Mouse (Mus musculus) midbrain, embryonic 15.5 days (tissue): ENCODE results near the gene Gatd1. TPM values are rescaled to one million over a fixed set of nuclear protein-coding genes. Genes with fewer than 3 reads are reported as not detected.

Source experiments
- ATAC-seq: fragments of 200-750 bp; cut with Nextera tagmentation; replicated peaks from 2 replicates; pipeline ENCODE4 v1.8.0; 2017; ENCODE audit warnings: moderate TSS enrichment
- H3K27ac ChIP-seq: fragments of 300-500 bp; sonication (generic); 2 replicates; pipeline ENCODE4 v1.5.1; 2015; ENCODE audit warnings: mild to moderate bottlenecking, inconsistent platforms
- H3K27me3 ChIP-seq: fragments of 300-500 bp; sonication (generic); replicated peaks from 2 replicates; pipeline ENCODE4 v1.6.1; 2015; ENCODE audit warnings: inconsistent platforms
- H3K36me3 ChIP-seq: fragments of 300-500 bp; sonication (generic); replicated peaks from 2 replicates; pipeline ENCODE4 v1.6.1; 2015; ENCODE audit warnings: inconsistent platforms
- H3K4me1 ChIP-seq: fragments of 300-500 bp; sonication (generic); 2 replicates; pipeline ENCODE4 v1.6.1; 2015; ENCODE audit warnings: inconsistent platforms
- H3K4me2 ChIP-seq: fragments of 300-500 bp; sonication (generic); 2 replicates; pipeline ENCODE4 v1.6.1; 2015; ENCODE audit warnings: inconsistent platforms, mild to moderate bottlenecking, moderate library complexity
- H3K4me3 ChIP-seq: fragments of 300-500 bp; sonication (generic); 2 replicates; pipeline ENCODE4 v1.5.1; 2015; ENCODE audit warnings: mild to moderate bottlenecking, inconsistent platforms
- H3K9ac ChIP-seq: fragments of 300-500 bp; sonication (generic); 2 replicates; pipeline ENCODE4 v1.6.1; 2015; ENCODE audit warnings: mild to moderate bottlenecking, inconsistent platforms
- H3K9me3 ChIP-seq: fragments of 300-500 bp; sonication (generic); 2 replicates; pipeline ENCODE4 v1.6.1; 2016; ENCODE audit warnings: inconsistent platforms
- WGBS: fragments of 180-500 bp; shearing (Covaris S2); methylation state at CpG from one replicate; pipeline ENCODE4 v1.1.7; 2015; ENCODE audit warnings: mixed read lengths; 5-methylcytosine and 5-hydroxymethylcytosine counted together
- polyA plus RNA-seq: library from polyadenylated mRNA; unstranded; fragments of >200 nt; fragmentation: Nextera tagmentation; extraction: Ambion mirVana; gene quantifications from 2 replicates; pipeline ENCODE4 v1.2.1, GENCODE M21; 2015

Gene Gatd1
- polyA plus RNA-seq, 1 experiment from 2014 or later, result 57.2 TPM

DNA sequence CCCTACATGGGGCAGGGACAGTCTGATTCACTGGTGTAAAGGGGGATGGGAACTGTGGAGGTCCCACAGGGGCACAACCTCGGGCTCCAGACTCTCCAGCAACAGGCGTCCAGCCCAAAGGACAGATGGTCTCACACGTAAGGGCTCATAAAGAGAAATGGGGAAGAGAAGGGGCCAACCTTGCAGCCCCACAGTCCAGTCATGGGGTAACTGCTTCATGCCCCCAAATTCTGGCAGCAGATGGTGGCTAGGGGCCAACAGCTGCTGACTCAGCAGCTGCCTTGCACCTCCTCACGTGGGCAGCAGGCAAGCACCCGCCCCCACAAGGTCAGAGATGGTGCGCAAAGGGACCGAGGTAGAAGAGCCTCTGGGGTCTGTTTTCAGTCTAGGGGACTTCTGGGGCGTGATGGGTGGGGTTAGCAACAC is 18.3 kb upstream of the Gatd1 start:
- peaks cover 69% of the 10 kb centered on the region for H3K4me1 ChIP-seq
- ATAC-seq, result no peak

DNA sequence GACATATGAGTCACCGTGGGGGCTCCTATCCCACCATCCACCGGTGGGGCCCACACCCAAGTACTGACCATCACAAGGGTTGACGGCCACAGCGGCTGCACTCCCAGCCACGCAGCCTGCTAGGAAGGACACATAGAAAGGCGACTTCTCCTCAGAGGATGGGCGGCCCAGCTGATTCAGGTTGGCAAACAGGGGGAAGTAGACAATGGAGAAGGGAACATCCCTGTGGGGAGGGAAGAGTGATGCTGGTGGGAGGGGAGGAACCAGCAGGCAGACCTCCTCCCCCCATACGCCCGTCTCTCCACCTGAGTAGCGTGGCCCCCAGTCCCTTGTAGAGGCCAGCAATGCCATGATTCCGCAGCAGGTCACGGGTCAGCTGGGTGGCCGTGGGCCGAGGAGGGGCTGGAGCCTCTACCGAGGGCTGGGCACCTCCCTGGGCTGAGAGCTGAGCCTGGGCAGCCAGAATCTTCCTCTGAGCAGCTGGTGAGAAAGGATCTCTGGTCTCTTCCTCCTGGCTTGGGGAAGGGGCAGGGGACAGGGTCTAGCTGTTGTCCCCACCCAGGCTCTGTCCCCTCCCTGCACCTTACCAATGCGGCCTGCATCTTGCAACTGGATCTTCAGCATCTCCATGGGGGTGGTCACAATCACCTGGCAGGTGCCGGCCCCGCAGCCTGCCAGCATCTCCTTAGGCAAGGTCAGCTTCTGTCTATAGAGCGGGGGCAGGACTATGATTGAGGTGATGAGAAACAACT is 17.7 kb upstream of the Gatd1 start:
- Histone ChIP-seq H3K9me3 (no peaks in the 10 kb centered on the region), H3K4me2 (no peak overlapping the region), H3K4me3 (no peak overlapping the region), H3K27ac (no peak overlapping the region), H3K36me3 (peaks cover 15% of the 10 kb centered on the region), H3K27me3 (no peaks in the 10 kb centered on the region), H3K4me1 (peaks cover 65% of the 10 kb centered on the region), H3K9ac (no peak overlapping the region)
- 92% methylated on average over 19 of the region's 19 CpGs for WGBS
- no peak for ATAC-seq

More for the DNA sequence above, 18.3 kb upstream of the Gatd1 start:
- Histone ChIP-seq H3K9ac (no peak overlapping the region), H3K27me3 (no peaks in the 10 kb centered on the region), H3K27ac (no peak overlapping the region), H3K9me3 (no peaks in the 10 kb centered on the region), H3K36me3 (peaks cover 15% of the 10 kb centered on the region), H3K4me2 (no peak overlapping the region), H3K4me3 (no peak overlapping the region)
- 89% methylated on average over 8 of the region's 8 CpGs for WGBS

DNA sequence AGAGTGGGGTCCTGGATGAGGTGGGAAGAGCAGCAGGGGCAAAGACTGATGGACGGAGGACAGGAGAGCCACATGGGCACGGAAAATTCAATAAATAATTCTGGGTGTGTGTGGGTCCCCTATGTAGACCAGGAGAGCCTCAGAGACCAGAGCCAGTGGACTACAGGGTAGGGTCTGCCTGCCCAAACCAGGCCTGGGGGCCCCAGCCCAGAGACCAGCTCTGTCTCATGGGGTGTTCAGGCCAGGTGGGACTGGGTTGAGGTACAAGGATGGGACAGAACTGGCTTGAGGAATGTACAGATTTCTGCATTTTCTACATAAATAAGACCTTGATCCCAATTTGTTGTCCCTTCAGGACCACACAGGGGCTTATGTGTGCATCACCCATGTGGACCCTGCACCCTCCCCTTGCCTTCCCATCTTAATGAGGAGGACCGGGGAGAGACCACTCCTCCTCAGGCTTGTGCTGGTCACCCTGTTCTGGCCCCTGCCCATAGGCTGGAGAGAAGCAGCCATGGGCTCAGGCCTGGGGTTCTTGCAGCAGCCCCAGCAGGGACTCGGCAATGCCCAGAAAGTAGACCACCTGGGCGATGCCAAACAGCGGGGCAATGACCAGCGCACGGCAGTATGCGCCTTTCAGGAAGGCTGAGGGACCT is 16.8 kb upstream of the Gatd1 start:
- 94% methylated on average over 9 of the region's 9 CpGs for WGBS
- no peak overlapping the region for H3K9ac ChIP-seq
- H3K4me3 ChIP-seq, result no peak overlapping the region
- peaks cover 15% of the 10 kb centered on the region for H3K36me3 ChIP-seq
- no peak for ATAC-seq
- H3K4me1 ChIP-seq, result peaks cover 56% of the 10 kb centered on the region
- H3K4me2 ChIP-seq, result no peak overlapping the region
- H3K27me3 ChIP-seq, result no peaks in the 10 kb centered on the region
- no peaks in the 10 kb centered on the region for H3K9me3 ChIP-seq
- no peak overlapping the region for H3K27ac ChIP-seq

DNA sequence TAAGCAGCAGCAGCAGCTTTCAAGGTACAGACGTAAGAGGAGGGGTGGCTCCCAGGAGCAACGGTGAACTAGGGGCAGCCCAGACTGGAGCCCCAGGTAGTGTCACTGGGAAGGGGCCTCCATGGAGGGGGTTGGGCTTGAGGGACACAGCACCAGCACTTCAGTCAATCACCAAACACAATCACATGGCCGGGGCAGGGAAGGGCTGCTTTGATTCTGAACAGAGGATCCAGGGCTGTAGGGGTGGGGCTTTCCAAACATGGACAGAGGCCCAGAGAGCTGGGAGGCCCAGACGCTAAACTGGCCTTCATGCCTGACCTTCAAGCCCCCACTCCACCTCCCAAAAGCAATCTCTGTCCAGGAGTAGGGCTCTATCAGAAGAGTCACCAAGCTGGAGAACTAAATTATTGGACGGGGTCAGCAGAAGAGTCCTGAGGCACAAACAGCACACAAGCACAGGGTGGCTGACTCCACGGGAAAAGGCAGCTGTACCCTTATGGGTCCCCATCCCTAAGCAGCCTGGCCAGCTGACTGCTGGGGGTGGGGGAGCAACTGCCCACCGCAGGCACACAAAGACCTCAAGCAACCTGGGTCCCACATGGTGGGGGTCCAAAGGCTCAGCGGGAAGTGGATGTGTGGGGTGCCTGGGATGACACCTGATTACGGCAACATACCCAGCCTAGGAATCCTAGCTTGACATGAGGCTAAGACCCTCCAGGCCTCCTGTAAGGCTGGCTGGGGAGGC is 16.1 kb upstream of the Gatd1 start:
- H3K4me3 ChIP-seq, result peak overlapping the region; percentile 59
- ATAC-seq, result 0 out of 2 replicates have a peak, but pooled peaks have one; percentile 26
- H3K36me3 ChIP-seq, result peaks cover 15% of the 10 kb centered on the region
- H3K27ac ChIP-seq, result peak overlapping the region; percentile 81
- 63% methylated on average over 9 of the region's 9 CpGs for WGBS
- no peaks in the 10 kb centered on the region for H3K27me3 ChIP-seq
- H3K9ac ChIP-seq, result no peak overlapping the region
- H3K4me1 ChIP-seq, result peaks cover 49% of the 10 kb centered on the region
- H3K4me2 ChIP-seq, result peak overlapping the region; percentile 82
- H3K9me3 ChIP-seq, result no peaks in the 10 kb centered on the region

DNA sequence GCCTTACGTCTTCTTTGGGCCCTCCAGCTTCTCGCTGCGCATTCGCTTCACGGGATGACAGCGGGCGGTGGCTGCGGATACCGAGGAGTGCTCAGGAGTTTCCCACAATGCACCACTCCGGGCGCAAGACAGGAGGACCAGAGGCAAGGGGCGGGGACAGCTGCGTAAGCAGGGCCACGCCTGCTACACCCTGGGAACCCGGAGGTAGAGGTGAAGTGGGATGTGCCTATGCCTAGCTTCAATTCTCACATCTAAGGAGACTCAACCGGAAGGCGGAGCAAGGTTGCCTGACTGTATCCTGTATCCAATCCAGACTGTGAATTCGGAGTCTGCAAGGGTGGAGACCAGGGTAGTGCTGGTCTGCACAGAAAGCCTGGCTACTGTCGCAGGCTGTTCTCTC is 15.4 kb upstream of the Gatd1 start, which contains the start of gene Cend1:
Gene Cend1 (minus strand): TSS at position 182 of the 400 bp plus-strand sequence.
- H3K4me3 ChIP-seq, result peak within 1 kb of the TSS; percentile 59
- peak within 1 kb of the TSS; percentile 82 for H3K4me2 ChIP-seq
- H3K27ac ChIP-seq, result peak within 1 kb of the TSS; percentile 81
- H3K9me3 ChIP-seq, result no peaks in the 10 kb centered on the region
- peak within 1 kb of the TSS; percentile 81 for H3K9ac ChIP-seq
- ATAC-seq, result peak; percentile 85
- 3% methylated on average over 19 of the region's 19 CpGs for WGBS
- peaks cover 15% of the 10 kb centered on the region for H3K36me3 ChIP-seq
- peaks cover 43% of the 10 kb centered on the region for H3K4me1 ChIP-seq
- H3K27me3 ChIP-seq, result no peaks in the 10 kb centered on the region

DNA sequence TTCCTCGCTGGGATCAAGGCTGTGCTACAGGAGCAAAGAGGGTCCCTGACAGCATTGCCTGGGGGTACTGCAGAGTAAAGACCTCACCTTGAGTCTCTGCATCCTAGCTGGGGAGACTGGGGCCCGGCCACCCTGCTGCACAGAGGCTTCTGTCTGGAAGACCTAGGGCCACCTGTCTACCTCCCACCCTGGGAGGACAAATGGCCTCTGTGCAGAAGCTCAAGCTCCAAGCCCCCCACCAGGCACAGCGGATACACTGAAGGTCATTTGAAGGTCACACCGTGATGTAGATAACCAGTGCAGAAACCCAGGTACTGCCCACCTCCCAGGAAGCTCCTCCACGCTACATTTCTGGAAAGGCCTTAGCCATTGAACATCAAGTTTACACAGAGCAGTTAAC is 14.8 kb upstream of the Gatd1 start:
- WGBS, result 53% methylated on average over 5 of the region's 5 CpGs
- ATAC-seq, result no peak
- H3K4me1 ChIP-seq, result peaks cover 38% of the 10 kb centered on the region
- H3K9me3 ChIP-seq, result no peaks in the 10 kb centered on the region
- no peaks in the 10 kb centered on the region for H3K27me3 ChIP-seq
- peak overlapping the region; percentile 81 for H3K27ac ChIP-seq
- H3K9ac ChIP-seq, result peak overlapping the region; percentile 81
- peak overlapping the region; percentile 82 for H3K4me2 ChIP-seq
- H3K4me3 ChIP-seq, result peak overlapping the region; percentile 59
- H3K36me3 ChIP-seq, result peaks cover 15% of the 10 kb centered on the region

DNA sequence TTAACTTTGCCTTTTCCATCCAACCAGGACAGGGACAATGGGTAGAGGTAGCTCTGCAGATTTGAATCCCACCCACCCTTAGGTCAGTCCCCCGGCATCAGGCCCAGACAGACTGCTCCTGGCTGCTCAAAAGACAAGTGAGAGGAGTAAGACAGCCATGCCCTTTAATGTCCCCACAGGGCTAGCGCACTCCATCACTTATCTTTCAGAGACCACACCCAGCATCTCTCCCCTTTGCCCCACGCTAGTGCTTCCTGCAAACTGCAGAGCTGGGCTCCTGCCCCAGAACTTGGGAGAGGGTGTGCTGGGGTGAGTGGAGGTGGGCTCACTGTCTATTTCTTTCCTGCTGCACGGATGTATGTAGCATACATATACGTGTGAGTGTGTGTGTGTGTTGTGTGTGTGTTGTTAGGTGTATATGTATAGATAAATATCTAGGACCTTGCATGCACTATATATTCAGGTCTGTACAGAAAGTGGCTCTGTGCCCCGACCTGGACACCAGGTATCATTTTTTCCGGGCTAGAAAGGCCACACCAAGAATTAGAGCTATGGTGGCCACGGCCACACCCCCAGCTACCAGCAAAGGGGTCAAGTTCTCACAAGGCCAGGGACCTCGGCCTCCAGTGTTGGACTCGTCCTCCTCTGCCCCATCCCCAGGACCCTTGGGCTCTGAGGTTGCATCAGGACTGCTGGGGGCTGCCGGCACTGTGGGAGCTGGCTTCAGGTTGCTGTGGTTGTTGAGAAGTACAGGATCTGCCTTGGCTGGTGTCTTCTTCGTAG is 13.2 kb upstream of the Gatd1 start:
- Histone ChIP-seq H3K27me3 (no peaks in the 10 kb centered on the region), H3K9ac (no peak overlapping the region)

DNA sequence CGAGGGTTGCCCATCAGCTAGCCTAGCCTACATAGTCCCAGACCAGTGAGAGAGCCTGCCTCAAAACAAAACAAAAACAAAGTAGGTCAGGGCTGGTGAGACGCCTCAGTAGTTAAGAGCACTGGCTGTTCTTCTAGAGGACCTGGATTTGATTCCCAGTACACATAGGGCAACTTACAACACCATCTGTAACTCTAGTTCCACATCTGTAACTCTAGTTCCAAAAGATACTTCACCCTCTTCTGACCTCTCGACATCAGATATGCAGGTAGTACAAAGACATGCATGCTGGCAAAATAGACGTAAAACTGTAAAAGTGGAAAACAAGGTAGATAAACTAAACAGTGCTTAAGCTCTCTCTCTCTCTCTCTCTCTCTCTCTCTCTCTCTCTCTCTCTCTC is 9.9 kb upstream of the Gatd1 start:
- Histone ChIP-seq H3K4me3 (no peak overlapping the region), H3K9me3 (no peaks in the 10 kb centered on the region), H3K4me1 (peaks cover 11% of the 10 kb centered on the region), H3K27me3 (no peaks in the 10 kb centered on the region), H3K36me3 (no peaks in the 10 kb centered on the region; the same call in 1 of the 2 replicates), H3K9ac (no peak overlapping the region), H3K4me2 (no peak overlapping the region), H3K27ac (no peak overlapping the region)
- WGBS, result 76% methylated on average over 4 of the region's 4 CpGs
- no peak for ATAC-seq

More for the DNA sequence above, 13.2 kb upstream of the Gatd1 start:
- Histone ChIP-seq H3K27ac (no peak overlapping the region), H3K36me3 (peaks cover 10% of the 10 kb centered on the region; the same call in 1 of the 2 replicates), H3K4me2 (no peak overlapping the region), H3K4me3 (no peak overlapping the region), H3K4me1 (peaks cover 27% of the 10 kb centered on the region), H3K9me3 (no peaks in the 10 kb centered on the region)
- ATAC-seq, result no peak
- WGBS, result 84% methylated on average over 12 of the region's 12 CpGs

DNA sequence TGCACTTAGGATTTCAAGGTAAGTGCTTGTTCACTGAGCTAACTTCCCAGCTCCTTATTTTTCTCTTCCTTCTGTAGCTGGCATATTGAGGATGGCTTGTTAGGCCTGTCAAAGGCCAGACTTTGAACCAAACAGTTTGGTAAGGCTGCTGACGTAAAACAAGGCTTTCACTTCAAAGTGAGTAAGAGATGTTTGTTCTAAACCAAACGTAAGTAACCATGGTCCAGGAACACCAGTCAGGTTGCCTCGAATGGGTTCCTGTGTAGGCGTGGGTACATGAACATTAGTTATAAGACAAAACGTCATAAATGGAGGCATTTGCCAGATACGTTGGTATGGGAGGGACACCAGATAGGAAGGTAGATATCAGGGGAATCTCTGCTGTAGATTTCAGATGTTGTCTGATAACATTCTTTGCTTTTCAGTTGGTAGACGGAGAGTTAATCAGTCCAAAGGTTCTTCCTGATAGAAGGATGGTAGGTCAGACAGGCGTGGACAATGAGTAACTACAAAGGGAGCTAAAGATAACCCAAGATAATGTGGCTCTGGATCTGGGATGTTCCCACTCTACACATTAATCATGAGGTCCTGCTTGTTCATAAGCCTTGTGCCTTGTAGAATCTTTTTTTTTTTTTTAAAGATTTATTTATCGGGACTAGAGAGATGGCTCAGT is 6.2 kb upstream of the Gatd1 start:
- H3K9me3 ChIP-seq, result no peaks in the 10 kb centered on the region
- H3K27ac ChIP-seq, result no peak overlapping the region
- no peak for ATAC-seq
- 86% methylated on average over 9 of the region's 9 CpGs for WGBS
- no peak overlapping the region for H3K9ac ChIP-seq
- no peak overlapping the region for H3K4me2 ChIP-seq
- no peaks in the 10 kb centered on the region for H3K27me3 ChIP-seq
- no peaks in the 10 kb centered on the region for H3K36me3 ChIP-seq
- no peak overlapping the region for H3K4me3 ChIP-seq
- H3K4me1 ChIP-seq, result no peaks in the 10 kb centered on the region

DNA sequence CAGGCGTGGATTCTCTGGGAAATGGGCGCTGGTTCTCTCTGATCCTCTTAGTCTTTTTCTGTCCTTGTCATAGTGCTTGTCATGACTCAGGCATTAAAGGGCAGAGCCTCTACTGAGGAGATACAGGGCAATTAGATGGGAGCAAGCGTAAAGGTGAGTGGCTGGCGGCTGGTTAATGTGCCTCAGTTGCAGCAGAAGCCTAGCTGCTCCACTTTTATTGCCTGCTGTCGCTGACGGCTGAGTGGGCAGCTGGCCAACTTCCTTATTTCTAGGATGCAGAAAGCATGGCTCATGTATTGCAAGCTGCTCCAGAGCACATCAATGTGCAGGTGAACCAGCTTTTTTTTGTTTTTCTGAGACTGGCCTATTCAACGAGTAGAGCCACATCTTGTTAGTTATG is 5.0 kb upstream of the Gatd1 start:
- WGBS, result 74% methylated on average over 7 of the region's 7 CpGs
- H3K27me3 ChIP-seq, result no peaks in the 10 kb centered on the region
- H3K4me3 ChIP-seq, result no peak overlapping the region
- no peaks in the 10 kb centered on the region for H3K36me3 ChIP-seq
- H3K4me2 ChIP-seq, result no peak overlapping the region
- H3K9ac ChIP-seq, result no peak overlapping the region
- no peak overlapping the region for H3K27ac ChIP-seq
- no peaks in the 10 kb centered on the region for H3K9me3 ChIP-seq
- no peak for ATAC-seq
- peaks cover 6% of the 10 kb centered on the region for H3K4me1 ChIP-seq
